Mouse (Mus musculus): ENCODE results near the gene Angptl2.

DNA sequence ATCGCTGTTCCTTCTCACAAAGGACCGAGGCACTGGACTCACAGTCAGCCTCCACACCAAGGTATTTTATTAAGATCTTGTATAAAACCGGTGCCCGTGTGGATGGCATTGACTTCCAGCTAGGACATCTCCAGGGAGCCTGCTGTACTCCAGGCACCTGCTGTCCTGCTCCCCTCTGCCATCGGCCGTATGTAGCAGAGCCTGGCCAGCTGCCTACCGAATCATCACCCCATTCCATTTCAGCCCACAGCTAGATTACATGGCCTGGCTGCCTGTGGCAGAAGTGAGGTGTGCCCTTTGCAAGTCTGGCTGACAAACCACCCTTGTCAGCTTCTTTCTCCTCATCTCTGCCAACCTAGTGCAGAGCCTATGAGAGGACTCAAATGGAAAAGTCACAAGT is 42.2 kb upstream of the Angptl2 start:
- TF ChIP-seq CTCF (IDR thresholded peaks at IDR 0.05; ENCODE audit: borderline replicate concordance, extremely low read depth, insufficient read depth, insufficient read length) (no peak), POLR2A (IDR thresholded peaks at IDR 0.05; ENCODE audit: borderline replicate concordance, extremely low read depth, insufficient read depth, insufficient read length, poor library complexity, severe bottlenecking) (no peak)
